Mouse (Mus musculus): Measurements from ENCODE around the gene Bicd2. TPM values are rescaled to one million over a fixed set of nuclear protein-coding genes. Genes with fewer than 3 reads are reported as not detected.
"Not testable (repeated sequence)": the region's sequence is repeated elsewhere in the genome, so short reads cannot be mapped to it uniquely, and the experiment has no call there.

Gene Bicd2
- total RNA-seq, 2 experiments from 2014 or later = 21.5 to 25.5 TPM

DNA sequence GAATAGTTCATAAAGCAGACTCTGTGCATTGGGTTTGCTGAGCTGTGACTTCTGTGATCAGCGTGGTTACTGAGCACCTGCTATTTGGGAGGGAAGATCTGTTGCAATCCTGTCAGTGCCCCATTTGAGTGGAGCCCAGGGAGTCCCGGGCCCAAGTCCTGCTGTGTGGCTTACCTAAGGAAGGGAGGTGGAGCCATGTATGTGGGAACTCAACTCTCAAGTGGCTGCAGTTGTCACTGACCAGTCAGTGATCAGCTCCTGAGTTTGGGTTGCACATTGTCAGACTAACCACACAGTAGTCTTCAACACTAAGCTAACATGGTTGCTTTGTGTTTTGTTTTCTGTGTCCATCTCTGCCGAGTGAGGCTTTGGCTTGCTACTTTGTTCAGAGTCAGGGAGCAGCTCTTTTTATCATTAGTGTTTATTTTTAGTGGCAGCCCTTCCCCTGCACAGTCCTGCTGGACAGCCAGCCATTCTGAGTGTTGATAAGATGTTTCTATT, 19.6 kb downstream of the Bicd2 start:
- no peak for DNase-seq

DNA sequence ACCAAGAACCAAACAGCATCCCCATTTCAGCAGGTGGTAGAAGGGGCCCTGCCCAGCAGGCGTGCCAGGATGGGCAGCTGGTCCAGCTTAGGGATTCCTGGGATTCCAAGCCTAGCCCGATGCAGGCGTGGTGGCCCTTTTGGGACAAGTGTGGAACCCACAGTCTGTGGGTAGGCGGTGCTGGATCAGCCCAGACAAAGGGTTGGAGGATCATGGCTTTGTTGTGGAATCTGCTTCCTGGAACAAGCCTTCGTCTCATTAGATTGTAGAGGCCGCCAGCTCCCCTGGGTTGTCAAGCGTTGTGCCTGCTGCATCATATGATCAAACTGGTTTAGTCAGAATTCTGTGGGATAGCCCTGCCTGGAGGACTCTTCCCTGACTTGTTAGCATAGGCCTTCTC, 21.0 kb downstream of the Bicd2 start:
- DNase-seq = no peak

DNA sequence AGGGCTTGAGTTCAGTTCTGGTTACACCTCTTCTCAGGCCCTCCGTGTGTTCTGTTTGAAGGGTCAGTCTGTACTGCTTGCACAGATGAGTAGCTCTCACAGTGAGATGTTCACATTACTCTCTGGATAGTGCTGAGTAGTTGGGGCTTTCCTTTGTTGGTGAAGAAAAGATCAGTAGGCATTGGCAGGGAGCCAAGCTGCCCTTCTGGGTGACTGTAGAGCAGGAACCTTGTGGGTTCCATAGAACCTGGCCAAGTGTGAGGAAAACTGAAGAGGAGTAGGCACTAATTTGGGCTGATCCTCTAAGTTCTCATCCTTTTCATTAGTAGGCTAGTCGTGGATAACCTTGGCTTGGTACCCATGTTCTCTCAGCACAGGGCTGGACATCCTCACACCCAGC, 21.4 kb downstream of the Bicd2 start:
- no peak for DNase-seq

DNA sequence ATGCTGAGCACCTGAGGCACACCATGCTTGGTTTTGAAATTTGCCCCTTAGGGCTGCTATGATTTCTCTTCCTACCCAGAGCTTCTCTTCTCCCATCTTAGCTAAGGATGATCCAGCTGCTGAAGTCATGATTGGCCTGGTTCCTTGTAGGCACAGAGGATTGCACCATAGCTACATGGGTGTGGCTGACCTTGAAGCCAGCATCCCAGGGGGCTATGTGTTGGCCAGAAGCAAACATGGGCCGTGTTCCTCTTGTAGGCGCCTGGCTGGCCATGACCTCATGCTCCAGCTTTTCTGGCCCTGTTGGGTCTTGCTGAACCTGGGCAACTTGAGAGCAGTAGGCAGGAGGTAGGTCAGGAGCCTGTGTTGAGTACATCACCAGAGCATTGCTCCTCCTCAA, 23.3 kb downstream of the Bicd2 start:
- peak; percentile 45 for DNase-seq

DNA sequence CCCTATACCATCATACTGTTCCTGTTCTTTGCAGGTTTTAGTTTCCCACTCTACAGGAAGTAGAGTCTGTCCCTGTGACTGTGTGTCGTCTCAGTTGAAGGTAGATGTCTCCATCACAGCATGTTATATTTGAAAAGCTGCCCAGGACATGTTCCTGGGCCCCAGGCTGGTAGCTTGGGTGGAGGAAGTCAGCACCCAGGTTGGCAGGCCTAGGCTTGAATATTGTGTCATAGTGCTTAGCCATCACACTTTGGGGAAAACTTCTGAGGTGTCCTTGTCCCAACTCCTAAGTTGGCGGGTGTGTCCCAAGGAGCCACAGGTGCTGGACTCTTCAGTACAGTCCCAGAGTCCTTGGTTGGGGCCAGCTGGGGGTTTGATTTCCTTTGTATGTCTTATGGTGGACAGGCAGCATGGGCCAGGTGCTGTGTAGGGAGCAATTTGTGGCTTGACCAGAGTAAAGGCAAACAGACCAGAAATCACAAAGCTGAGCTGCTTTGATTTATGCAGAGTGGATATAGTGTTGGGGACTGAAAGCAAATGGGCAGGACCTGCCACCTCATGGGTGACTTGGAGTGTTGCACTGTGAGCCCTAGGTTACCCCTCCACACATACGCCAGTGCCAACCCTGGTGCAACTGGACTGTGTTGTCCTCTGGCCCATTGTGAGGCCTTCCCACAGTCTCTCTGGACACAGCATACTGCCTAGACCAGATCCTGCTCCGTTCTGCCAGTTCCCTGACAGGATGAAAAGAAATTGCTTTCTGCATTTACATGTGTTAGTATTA, 26.5 kb downstream of the Bicd2 start:
- DNase-seq = no peak

DNA sequence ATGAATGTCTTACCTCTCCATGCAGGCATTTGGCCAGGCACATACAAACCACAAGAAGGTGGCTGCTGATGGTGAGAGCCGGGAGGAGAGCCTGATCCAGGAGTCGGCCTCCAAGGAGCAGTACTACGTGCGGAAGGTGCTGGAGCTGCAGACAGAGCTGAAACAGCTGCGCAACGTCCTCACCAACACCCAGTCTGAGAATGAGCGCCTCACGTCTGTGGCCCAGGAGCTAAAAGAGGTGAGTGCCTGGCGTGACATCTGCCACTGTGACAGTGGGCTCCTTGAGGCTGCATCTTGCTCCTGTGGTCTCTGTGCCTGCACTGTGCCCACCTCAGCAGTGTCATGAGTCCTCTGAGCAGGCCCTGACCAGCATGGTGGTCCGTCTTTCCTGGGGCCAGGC, 28.0 kb downstream of the Bicd2 start:
- DNase-seq = no peak

DNA sequence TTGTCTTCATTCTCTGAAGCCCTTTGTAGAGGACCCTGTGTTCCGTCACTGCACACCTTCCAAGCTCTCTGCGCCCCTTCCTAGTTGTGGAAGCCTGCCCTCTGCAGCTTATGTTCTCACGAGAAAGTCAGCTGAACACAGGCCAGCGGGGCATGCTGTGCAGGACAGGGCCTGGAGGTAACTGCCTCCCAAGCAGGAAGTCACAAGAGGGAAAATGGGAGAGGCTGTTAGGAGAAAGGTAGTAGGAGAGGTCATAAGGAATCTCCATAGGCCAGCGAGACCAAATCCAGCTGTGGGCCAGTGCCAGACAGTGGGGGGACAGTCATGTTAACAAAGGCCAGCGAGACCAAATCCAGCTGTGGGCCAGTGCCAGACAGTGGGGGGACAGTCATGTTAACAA, 28.8 kb downstream of the Bicd2 start:
- not testable (repeated sequence) for DNase-seq

DNA sequence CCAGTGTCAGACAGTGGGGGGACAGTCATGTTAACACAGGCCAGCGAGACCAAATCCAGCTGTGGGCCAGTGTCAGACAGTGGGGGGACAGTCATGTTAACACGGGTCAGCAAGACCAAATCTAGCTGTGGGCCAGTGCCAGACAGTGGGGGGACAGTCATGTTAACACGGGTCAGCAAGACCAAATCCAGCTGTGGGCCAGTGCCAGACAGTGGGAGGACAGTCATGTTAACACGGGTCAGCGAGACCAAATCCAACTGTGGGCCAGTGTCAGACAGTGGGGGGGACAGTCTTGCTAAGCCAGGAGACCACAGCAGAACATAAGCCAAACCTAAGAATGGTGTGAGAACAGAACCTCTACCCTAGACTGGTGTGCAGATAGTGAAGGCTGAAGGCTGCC, 29.5 kb downstream of the Bicd2 start:
- DNase-seq = not testable (repeated sequence)

DNA sequence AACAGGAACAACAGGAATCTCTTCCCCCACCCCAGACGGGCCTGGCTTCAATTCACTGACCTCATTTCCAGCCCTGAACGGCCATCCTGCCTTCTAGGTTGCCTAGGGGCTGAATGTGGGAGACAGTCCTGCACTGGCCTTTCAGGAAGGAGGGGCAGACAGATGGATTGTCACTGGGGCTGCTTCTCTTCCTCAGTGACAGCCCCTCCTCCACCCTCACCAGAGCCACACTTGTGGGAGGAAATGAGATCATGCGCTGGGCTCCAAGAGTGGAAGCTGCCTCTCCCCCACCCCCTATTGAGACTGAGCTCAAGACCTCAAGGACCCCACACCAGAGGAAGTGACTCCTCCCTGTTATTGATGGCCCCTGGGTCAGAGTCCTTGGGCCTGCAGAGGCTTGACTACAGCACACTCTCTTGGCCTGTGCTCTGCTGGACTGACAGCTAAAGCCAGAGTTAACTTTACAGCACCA, 30.1 kb downstream of the Bicd2 start:
- DNase-seq = peak; percentile 36

DNA sequence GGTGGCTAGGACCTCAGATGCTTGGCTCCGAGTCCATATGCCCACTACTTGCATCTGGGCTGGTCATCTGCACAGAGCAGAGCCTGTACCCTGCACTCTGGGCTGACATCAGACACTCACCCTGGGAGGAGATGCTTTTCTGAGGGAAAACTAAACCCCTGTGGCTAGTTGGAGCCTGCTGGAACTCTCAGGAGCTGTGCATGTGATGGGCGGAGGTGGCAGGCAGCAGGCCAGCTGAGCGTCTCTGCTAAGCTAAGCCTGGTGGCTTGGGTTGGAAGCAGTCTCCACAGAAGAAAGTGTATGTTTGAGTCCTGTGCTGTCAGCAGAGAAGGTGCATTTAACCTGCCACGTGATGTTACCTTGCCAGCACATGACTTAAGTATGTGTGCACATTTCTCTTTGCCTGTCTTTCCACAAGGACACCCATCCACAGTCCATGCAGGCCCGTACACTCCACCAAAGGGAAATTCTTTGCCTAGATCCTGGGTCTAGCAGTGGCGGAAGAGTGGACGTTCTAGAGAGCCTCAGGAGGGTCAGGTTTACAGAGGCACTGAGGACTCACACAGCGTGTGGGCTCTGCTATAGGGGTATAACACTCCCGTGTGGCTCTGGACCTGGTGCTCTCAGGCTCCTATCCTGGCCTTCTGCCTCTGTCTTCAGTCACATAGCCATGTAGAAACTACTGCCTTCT, 31.1 kb downstream of the Bicd2 start:
- DNase-seq = peak; percentile 49

DNA sequence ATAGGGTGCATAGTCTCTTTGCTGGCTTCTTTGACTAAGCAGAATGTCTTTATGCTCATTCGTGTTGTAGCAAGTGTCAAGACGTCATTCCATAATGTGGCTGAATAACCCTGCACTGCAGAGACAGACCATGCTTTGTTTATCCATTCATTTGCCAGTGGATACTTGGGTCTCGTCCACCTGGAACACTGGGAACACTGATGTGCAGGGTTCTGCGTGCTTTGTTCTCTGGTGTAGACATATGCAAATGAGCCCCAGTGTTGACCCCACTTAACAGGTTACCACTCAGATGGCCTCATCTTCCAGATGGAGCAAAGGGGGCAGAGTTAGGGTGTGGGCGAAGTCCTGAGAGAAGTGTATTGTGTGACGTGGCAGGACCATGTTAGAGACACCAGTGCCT, 32.9 kb downstream of the Bicd2 start:
- no peak for DNase-seq

DNA sequence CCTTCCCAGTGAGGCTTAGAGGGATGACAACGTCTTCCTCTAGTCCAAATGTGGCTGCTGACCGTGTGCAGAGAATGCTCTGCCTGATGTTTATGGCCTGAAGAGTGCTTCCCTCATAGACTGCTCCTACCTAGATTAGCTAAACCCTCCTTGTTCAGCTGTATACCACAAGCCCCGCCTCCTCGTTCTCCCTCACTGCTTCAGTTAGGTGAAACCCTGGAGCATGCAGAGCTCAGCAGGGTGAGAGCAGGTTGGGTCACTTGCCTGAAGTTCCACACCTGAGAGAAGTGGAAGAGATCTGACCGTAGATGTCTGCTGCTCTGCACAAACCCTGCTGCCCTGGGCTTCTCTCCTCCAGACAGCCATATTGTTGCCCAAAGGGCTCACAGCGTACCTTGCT, 33.3 kb downstream of the Bicd2 start:
- DNase-seq = no peak

DNA sequence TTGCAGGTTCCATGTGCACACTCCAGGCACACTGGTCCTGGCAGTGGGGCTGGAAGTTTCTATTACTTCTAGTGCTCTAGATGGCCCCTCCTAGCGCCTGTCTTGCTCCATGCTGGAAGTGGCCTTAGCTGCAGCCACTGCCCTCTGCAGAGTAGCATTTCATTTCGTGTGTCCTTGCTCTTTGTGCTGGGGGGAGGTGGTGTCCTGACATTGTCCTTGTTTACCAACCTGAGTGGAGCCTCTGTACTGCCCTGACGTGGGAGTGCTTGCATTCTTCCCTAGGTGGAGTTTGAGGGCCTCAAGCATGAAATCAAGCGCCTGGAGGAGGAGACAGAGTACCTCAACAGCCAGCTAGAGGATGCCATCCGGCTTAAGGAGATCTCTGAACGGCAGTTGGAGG, 36.2 kb downstream of the Bicd2 start:
- no peak for DNase-seq

DNA sequence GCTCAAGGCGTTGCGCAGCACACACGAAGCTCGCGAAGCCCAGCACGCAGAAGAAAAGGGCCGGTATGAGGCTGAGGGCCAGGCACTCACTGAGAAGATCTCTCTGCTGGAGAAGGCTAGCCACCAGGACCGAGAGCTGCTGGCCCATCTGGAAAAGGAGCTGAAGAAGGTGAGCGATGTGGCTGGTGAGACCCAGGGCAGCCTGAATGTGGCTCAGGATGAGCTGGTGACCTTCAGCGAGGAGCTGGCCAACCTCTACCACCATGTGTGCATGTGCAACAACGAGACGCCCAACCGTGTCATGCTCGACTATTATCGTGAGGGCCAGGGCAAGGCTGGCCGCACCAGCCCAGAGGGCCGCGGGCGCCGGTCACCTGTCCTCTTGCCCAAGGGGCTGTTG, 37.9 kb downstream of the Bicd2 start:
- DNase-seq = no peak

DNA sequence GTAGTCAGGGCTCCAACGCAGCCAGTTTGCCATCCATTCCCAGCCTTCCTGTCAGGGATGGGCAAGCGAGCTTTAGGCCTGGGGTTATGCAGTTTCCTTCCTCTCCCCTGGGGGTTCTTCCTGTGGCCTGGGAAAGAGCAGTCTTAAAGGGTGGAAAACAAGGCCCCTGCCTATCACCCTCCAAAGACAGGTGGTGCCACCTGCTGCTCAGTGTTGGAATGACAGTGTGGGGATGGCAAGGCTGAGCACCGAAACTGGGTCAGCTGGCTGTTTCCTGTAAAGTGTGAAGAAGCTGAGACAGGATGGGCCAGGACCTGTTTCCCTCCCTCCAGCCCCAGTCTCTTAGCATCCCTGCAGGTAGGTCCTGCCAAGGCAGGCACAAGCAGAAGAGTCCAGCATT, 39.8 kb downstream of the Bicd2 start:
- peak; percentile 93 for DNase-seq

DNA sequence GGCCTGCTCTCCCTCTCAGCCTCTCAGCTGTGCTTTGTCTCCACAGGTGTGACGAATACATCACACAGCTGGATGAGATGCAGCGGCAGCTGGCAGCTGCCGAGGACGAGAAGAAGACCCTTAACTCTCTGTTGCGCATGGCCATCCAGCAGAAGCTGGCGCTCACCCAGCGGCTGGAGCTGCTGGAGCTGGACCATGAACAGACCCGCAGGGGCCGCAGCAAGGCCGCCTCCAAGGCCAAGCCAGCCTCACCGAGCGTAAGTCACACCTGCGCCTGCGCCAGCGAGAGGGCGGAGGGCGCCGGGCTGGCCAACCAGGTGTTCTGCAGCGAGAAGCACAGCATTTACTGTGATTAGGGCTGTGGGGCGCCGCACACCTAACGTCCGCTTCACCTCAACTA, 41.6 kb downstream of the Bicd2 start:
- no peak for DNase-seq

DNA sequence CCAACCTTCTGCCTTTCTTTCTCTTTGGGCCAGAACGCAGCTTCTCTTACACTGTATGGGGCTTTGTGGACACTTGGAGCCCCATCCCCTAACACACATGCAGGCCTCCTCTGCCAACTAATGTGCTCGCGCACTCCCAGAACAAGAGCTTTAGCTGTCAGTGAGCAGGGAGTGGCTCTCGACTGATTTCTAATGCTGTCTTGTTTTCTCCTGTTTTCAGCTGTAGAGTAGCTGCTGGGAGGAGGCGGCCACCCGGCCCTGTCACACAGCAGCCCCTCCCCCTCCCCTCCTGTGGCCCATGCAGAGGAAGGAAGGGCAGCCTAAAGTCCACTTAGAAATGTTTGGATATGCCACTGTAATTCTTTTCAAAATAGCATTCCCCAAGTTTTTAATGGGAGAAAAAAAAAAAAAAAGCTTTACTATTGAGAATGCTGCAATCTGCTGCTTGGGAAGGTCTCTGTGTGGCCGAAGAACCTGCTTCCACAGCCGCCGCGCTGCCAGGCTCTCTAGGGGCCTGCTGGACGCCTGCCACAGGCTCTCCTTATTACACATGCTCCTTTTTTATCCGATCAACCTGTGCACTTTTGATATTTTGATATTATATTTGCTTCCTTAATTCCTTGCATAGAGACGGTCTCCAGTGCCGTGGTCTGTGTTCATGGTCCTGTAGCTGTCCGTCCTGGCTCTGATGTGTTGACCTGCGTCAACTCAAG, 43.5 kb downstream of the Bicd2 start:
- no peak for DNase-seq

DNA sequence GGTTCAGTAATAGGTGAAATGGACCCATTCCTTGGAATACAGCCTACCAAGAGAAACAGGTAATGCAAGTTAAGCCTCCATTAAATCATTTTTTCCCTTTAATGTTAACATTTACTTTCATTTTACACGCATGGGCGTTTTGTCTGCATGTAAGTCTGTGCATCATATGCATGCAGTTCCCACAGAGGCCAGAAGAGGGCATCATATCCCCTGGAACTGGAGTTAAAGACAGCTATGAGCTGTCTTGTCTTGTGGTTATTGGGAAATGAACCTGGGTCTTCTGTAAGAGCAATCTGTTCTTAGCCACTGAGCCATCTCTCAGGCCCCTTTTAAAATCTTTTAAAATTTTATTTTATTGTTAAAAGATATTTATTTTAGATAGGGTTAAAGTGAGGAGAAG, 50.0 kb downstream of the Bicd2 start:
- DNase-seq = no peak

DNA sequence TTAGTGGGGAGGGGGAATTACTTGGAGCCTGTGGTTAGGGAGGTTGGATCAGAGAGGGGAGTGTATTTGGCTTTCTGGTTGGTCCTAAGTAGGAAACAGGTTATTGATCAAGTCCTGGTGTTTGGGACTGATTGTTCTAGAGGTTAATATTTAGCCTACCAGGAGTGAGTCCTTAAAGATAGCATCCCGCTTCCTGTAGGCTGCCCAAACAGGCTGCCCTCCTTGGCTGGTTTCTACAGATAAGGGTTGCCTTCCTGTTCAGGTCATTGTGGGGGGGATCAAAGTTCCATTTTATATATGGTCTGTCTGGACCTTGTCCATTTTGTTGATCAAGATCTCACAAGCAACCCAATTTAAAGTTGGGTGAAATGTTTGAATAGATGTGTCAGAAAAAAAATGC, 52.2 kb downstream of the Bicd2 start:
- DNase-seq = no peak

DNA sequence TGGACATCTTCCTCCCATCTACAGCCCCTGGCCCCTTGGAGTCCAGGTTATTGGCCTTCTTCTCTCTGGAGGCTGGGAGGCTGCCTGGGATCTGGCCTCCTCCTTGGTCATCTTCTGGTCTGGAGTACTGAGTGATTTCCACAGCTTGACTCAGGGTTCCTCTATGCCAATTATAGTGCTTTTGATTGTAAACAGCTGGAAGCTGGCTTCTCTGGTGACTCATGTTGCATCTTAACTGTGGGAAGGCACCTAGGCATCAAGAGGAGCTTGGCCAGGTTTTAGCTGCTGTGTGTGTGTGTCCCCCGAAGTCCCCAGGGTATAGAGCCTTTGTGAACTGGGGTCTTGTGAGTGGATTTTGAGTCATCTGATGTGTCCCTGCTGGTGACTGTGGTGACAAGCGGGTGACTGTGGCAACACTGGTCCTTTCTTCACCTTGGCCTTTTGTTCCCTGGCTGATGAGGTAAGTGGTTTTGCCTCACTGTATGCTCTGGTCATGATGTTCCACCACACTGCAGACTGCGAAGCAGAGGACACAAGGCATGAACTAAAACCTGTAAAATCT, 53.6 kb downstream of the Bicd2 start:
- DNase-seq = no peak

DNA sequence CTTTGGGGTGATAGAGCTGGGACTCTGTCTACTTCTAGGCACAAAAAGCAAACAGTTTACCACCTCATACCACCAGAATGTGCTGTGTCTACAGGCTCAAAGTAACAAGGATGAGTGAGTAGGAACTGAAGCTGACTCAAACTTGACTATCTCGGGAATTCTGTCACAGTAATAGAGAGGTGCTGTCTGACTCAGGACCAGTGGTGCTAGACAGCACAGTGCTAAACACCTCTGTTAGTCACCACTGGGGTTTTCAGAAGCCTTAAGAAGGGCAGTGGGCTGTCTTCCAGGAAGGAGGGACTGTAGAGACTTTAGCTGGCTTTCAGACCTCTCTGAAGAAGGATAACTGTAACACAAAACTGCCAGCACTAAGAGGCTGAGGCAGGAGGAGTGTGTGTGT, 55.4 kb downstream of the Bicd2 start:
- no peak for DNase-seq

DNA sequence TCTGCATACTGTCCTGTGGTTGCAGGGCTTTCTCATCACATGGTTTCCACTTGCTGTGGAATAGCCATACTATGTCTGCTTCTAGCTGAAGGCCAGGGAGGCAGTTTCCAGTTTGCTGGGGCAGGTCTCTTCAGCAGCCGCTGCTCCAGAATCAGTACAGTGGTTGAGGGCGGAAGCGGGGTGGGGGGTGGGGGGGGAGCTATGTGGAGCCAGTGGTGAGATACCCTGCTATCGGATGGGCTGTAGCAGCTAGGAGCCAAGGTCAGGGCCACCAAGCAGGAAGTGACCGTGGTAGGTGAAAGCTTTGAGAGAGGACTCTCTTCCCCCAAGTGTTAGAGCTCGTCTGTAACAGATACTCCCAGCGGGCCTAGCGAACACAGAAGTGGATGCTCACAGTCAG, 56.8 kb downstream of the Bicd2 start:
- no peak for DNase-seq

DNA sequence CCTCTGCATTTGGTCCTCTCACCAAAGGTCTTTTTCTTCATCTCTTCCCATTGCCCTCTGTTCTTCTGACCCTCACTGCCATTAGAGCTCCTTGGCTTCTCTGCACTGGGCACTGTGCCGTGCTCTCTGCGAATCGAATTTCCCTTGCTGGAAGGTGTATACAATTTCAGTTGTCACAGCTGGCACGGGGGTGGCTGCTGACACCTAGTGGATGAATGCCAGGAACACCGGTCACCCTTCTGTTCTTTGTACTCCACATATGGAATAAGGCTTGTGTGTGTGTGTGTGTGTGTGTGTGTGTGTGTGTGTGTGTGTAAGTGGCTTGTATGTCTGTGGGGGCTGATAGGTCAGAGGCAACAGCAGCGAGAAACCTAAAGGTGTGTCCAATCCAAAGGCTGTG, 58.8 kb downstream of the Bicd2 start:
- peak; percentile 50 for DNase-seq

Data from gastrocnemius, postnatal 10 days (tissue).